Mouse (Mus musculus) forebrain, embryonic 15.5 days (tissue): Measurements from ENCODE around the gene Ppp1r15a. TPM values are rescaled to one million over a fixed set of nuclear protein-coding genes. Genes with fewer than 3 reads are reported as not detected.

Experiments used
- ATAC-seq: fragments of 200-750 bp; cut with Nextera tagmentation; replicated peaks from 2 replicates; pipeline ENCODE4 v1.8.0; 2017; ENCODE audit warnings: mild to moderate bottlenecking, moderate TSS enrichment, moderate library complexity
- H3K27ac ChIP-seq: fragments of 300-500 bp; sonication (generic); replicated peaks from 2 replicates; pipeline ENCODE4 v1.5.1; 2015; ENCODE audit warnings: mild to moderate bottlenecking, inconsistent platforms
- H3K27me3 ChIP-seq: fragments of 300-500 bp; sonication (generic); 2 replicates; pipeline ENCODE4 v1.6.1; 2015; ENCODE audit warnings: inconsistent platforms
- H3K36me3 ChIP-seq: fragments of 300-500 bp; sonication (generic); 2 replicates; pipeline ENCODE4 v1.6.1; 2015; ENCODE audit warnings: mild to moderate bottlenecking, inconsistent platforms
- H3K4me1 ChIP-seq: fragments of 300-500 bp; sonication (generic); 2 replicates; pipeline ENCODE4 v1.6.1; 2015; ENCODE audit warnings: inconsistent platforms
- H3K4me2 ChIP-seq: fragments of 300-500 bp; sonication (generic); replicated peaks from 2 replicates; pipeline ENCODE4 v1.6.1; 2015; ENCODE audit warnings: mild to moderate bottlenecking, inconsistent platforms
- H3K4me3 ChIP-seq: fragments of 300-500 bp; sonication (generic); 2 replicates; pipeline ENCODE4 v1.5.1; 2015; ENCODE audit warnings: mild to moderate bottlenecking, inconsistent platforms
- H3K9ac ChIP-seq: fragments of 300-500 bp; sonication (generic); replicated peaks from 2 replicates; pipeline ENCODE4 v1.6.1; 2015; ENCODE audit warnings: mild to moderate bottlenecking, inconsistent platforms
- H3K9me3 ChIP-seq: fragments of 300-500 bp; sonication (generic); 2 replicates; pipeline ENCODE4 v1.6.1; 2016; ENCODE audit warnings: inconsistent platforms
- WGBS: fragments of 180-500 bp; shearing (Covaris S2); methylation state at CpG from one replicate; pipeline ENCODE4 v1.1.7; 2015; ENCODE audit warnings: mixed read lengths; 5-methylcytosine and 5-hydroxymethylcytosine counted together
- polyA plus RNA-seq: library from polyadenylated mRNA; unstranded; fragments of >200 nt; fragmentation: Nextera tagmentation; extraction: Ambion mirVana; gene quantifications from 2 replicates; pipeline ENCODE4 v1.2.1, GENCODE M21; 2015

The Ppp1r15a gene
- polyA plus RNA-seq = 15.4 and 15.6 TPM in 2 replicates

GRCm38 (mm10) chr7:45525809-45526473 lies at the start of gene Ppp1r15a, which contains the start of gene Plekha4:
Gene Ppp1r15a (minus strand): TSS chr7:45526268.
Gene Plekha4 (plus strand): TSS chr7:45526330.
- peak; percentile 77 for ATAC-seq
- H3K27me3 ChIP-seq = no peaks in the 10 kb centered on the region
- peaks cover 31% of the 10 kb centered on the region for H3K4me1 ChIP-seq
- peak within 1 kb of the TSS; percentile 71 for H3K9ac ChIP-seq
- H3K36me3 ChIP-seq = no peaks in the 10 kb centered on the region
- under 1% methylated on average over 54 of the region's 54 CpGs for WGBS
- H3K27ac ChIP-seq = peak within 1 kb of the TSS; percentile 76
- H3K9me3 ChIP-seq = no peaks in the 10 kb centered on the region
- H3K4me2 ChIP-seq = peak within 1 kb of the TSS; percentile 76
- H3K4me3 ChIP-seq = peak within 1 kb of the TSS; percentile 65

DNA sequence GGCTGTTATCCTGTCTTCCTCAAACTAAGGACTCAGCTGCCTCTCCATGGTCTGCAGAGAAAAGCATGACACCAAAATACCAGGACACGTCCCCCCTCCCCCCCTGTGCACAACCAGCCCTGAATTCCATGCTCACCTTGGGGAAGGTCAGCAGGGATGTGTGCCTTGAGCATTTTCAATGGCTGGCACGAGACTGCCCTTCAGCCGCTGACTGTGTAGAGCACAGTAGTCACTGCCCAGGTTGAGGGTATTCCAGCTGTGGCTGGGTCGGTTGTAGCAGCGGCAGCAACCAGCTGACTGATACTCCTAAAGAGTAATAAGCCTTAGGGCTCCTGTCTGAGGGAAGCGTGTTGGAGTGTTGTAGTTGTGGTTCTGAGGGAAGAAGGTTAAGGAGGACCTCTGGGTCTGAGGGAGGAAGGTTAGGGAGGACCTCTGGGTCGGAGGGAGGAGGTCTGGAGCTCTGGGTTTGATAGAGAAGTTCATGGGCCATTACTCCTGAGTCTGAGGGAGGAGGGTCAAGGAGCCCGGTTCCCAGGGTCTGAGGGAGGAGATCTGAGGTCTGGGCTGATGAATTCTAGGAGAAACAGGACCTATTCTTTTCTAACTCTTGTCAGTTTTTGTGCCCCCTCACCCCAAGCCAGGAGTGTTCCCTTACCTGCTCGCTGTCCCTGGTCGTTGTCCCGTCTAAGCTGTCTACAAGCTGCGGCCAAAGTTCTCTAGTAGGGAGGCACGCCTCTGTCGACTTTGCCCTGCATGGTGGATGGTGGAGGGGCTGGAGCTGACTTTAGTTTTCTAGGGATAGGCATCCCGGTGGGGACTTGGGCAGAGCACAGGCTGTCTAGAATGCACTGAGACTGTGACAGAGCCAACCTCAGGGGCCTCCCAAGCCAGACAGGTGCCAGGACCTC lies 48.7 kb upstream of the Ppp1r15a start:
- H3K4me1 ChIP-seq = peaks cover 20% of the 10 kb centered on the region
- no peak for ATAC-seq
- no peak overlapping the region for H3K4me3 ChIP-seq
- no peak overlapping the region for H3K4me2 ChIP-seq
- H3K9me3 ChIP-seq = no peaks in the 10 kb centered on the region
- H3K27me3 ChIP-seq = no peaks in the 10 kb centered on the region
- H3K27ac ChIP-seq = no peak overlapping the region
- WGBS = 89% methylated on average over 15 of the region's 15 CpGs
- H3K9ac ChIP-seq = no peak overlapping the region
- H3K36me3 ChIP-seq = peaks cover 14% of the 10 kb centered on the region

DNA sequence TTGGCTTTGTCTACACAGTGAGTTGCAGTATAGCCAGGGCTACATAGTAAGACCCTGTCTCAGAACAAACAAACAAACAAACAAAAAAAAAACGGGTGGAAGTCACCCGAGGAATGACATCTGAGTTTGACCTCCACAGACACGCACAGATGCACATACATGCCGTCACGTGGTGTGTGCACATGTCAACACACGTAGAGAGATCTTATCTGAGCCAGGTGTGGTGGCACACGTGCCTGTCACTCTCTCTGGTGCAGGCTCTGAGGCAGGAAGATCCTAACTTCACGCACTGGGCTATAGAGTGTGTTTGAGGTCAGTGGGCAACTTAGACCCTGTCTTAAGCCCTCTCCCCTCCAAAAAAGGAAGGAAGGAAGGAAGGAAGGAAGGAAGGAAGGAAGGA lies 47.9 kb upstream of the Ppp1r15a start:
- Histone ChIP-seq H3K36me3 (peaks cover 14% of the 10 kb centered on the region), H3K4me1 (peaks cover 22% of the 10 kb centered on the region), H3K4me3 (no peak overlapping the region), H3K27me3 (no peaks in the 10 kb centered on the region), H3K9me3 (no peaks in the 10 kb centered on the region), H3K4me2 (no peak overlapping the region), H3K9ac (no peak overlapping the region), H3K27ac (no peak overlapping the region)
- WGBS = 80% methylated on average over 8 of the region's 8 CpGs
- no peak for ATAC-seq

GRCm38 (mm10) chr7:45571966-45572365 lies 45.9 kb upstream of the Ppp1r15a start:
- H3K4me2 ChIP-seq = no peak overlapping the region
- H3K4me1 ChIP-seq = peaks cover 32% of the 10 kb centered on the region
- no peak overlapping the region for H3K9ac ChIP-seq
- no peak overlapping the region for H3K27ac ChIP-seq
- no peaks in the 10 kb centered on the region for H3K9me3 ChIP-seq
- H3K36me3 ChIP-seq = peaks cover 8% of the 10 kb centered on the region; the same call in 1 of the 2 replicates
- no peak for ATAC-seq
- no peaks in the 10 kb centered on the region for H3K27me3 ChIP-seq
- WGBS = 63% methylated on average over 1 of the region's 1 CpGs
- H3K4me3 ChIP-seq = no peak overlapping the region

- peak; percentile 70 for ATAC-seq
- H3K4me2 ChIP-seq = peak within 1 kb of the TSS; percentile 82
- peak within 1 kb of the TSS; percentile 88 for H3K9ac ChIP-seq
- peaks cover 32% of the 10 kb centered on the region for H3K4me1 ChIP-seq
- peak within 1 kb of the TSS; percentile 78 for H3K4me3 ChIP-seq
- peak within 1 kb of the TSS; percentile 92 for H3K27ac ChIP-seq
- no peaks in the 10 kb centered on the region for H3K27me3 ChIP-seq
- no peaks in the 10 kb centered on the region for H3K36me3 ChIP-seq
- WGBS = under 1% methylated on average over 42 of the region's 42 CpGs
- no peaks in the 10 kb centered on the region for H3K9me3 ChIP-seq
These were observed 44.2 kb upstream of the Ppp1r15a start, which contains the start of gene Bcat2 for GRCm38 (mm10) chr7:45570103-45570741. Gene Bcat2 (plus strand): TSS chr7:45570153.

DNA sequence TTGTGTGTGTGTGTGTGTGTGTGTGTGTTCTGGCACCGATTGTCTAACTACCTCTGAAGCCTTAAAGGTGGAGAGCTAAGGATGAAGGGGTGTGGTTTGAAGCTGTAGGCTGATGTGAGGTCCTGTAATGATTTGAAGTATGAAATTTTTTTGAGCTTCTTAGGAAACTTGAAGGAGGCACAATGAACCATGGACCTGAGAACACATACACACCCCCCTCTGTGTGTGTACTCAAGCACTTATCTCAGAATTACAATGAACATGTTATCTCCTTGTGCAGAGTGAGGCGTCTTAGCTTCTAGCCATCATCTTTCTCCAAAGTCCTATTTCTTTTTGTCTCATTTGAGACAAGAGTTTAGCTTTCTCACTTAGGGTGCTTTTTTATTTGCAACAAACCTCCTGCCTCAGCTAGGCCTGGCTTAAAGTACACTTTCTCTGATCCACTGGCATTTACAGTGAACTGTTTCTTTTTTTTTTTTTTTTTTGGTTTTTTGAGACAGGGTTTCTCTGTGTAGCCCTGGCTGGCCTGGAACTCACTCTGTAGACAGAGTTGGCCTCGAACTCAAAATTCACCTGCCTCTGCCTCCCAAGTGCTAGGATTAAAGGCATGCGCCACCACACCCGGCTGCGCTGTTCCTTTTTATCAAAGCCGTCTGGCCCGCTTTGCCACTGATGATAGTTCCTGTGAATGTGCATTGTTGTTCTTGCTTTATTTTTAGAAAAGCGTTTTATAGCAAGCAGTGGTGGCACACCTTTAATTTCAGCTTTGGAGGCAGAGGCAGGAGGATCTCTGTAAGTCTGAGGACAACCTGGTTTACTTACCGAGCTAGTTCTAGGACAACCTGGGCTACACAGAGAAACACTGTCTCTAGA lies 42.8 kb upstream of the Ppp1r15a start:
- Histone ChIP-seq H3K4me2 (peak overlapping the region; percentile 76), H3K9ac (no peak overlapping the region; the same call in 1 of the 2 replicates), H3K27ac (peak overlapping the region; percentile 56), H3K36me3 (no peaks in the 10 kb centered on the region), H3K27me3 (no peaks in the 10 kb centered on the region), H3K4me3 (peak overlapping the region; percentile 48), H3K9me3 (no peaks in the 10 kb centered on the region), H3K4me1 (peaks cover 32% of the 10 kb centered on the region)
- 80% methylated on average over 10 of the region's 10 CpGs for WGBS
- no peak for ATAC-seq

DNA sequence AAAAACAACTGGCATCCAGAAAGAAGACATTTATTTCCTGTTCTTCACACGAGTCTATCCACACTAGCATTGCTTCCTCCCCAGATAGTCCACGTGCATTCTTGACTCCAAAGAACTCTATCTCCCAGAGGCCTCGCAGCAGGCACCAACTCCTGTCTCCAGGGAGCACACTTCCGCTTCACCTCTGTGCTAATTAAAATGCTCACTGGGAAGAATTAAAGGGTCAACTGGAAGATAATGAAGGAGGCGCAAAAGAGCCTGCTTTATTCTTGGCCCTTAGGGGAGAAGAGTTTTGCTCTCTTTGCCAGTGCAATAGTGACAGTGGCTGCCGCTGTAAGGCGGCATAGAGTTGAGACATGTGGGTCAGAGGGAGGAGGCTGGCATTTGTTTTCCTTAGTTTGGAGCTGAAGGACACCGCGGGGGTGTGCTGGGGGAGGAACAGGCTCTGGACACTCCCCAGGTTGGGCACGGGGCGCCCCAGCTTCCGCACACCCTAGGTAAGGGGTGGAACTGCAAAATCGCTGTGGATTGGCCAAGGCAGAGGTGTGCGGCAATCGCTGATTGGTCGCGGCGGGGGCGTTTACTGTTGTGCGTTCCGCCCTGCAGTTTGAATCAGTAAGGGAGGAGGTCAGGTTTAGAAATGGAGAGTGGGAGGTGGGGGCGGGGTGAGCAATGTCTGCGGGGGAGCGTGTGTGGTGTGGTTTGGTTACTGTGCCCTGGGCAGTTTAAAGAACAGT lies 41.9 kb upstream of the Ppp1r15a start:
- ATAC-seq = peak; percentile 95
- Histone ChIP-seq H3K9ac (peak overlapping the region; percentile 42), H3K27me3 (no peaks in the 10 kb centered on the region), H3K4me3 (peak overlapping the region; percentile 48), H3K27ac (peak overlapping the region; percentile 56), H3K4me2 (peak overlapping the region; percentile 76), H3K9me3 (no peaks in the 10 kb centered on the region), H3K36me3 (no peaks in the 10 kb centered on the region), H3K4me1 (peaks cover 32% of the 10 kb centered on the region)
- WGBS = under 1% methylated on average over 24 of the region's 24 CpGs

DNA sequence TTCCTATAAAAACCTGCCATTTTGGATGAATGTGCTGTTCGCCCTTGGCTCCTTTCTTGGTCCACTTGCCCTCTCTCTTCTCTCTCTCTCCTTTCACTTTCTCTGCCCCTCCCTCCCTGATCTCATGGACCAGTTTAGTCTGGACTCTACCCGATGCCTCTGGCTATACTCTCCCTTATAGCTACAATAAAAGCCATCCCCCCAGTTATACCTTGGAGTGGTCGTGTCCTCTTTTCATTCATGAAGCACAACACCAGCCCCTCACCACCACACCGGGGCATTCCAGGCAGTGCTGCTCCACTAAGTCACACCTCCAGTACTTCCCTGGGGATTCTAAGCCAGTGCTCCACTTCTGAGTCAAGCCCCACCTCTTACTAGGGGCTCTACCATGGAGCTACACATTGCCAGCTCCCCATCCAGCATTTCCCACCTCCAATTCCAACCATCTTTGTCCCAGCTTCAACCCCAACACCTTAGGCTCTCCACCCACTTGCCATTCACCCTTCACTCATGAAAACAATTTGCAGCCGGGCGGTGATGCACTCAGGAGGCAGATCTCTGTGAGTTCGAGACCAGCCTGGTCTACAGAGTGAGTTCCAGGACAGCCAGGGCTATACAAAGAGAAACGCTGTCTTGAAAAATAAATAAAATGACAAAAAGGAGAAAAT lies 41.2 kb upstream of the Ppp1r15a start:
- Histone ChIP-seq H3K27me3 (no peaks in the 10 kb centered on the region), H3K9me3 (no peaks in the 10 kb centered on the region), H3K4me2 (peak overlapping the region; percentile 76), H3K27ac (peak overlapping the region; percentile 56; the same call in 1 of the 2 replicates), H3K36me3 (no peaks in the 10 kb centered on the region), H3K4me3 (peak overlapping the region; percentile 48; the same call in 1 of the 2 replicates), H3K9ac (no peak overlapping the region), H3K4me1 (peaks cover 32% of the 10 kb centered on the region)
- WGBS = 67% methylated on average over 8 of the region's 8 CpGs
- no peak for ATAC-seq

DNA sequence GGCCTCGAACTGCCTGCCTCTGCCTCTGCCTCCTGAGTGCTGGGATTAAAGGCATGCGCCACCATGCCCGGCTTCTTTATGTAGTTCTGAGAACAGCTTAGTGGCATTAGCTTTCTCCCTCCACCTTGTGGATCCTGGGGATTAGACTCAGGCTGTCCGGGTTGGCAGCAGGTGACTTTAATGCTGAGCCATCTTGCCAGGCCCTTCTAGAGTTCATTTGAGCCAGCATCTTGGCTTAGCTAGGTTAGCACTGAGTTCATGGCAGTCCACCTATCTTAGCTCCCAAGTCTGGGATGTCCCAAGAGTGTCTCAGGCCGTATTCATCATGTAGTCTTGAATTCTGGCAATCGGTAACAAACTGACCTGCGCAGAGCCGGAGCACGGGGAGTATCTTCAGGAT lies 39.4 kb upstream of the Ppp1r15a start:
- no peak for ATAC-seq
- H3K27ac ChIP-seq = no peak overlapping the region
- peaks cover 16% of the 10 kb centered on the region for H3K4me1 ChIP-seq
- H3K4me2 ChIP-seq = no peak overlapping the region
- WGBS = 85% methylated on average over 9 of the region's 9 CpGs
- H3K27me3 ChIP-seq = no peaks in the 10 kb centered on the region; the same call in 1 of the 2 replicates
- no peak overlapping the region for H3K4me3 ChIP-seq
- no peak overlapping the region for H3K9ac ChIP-seq
- no peaks in the 10 kb centered on the region for H3K36me3 ChIP-seq
- no peaks in the 10 kb centered on the region for H3K9me3 ChIP-seq

DNA sequence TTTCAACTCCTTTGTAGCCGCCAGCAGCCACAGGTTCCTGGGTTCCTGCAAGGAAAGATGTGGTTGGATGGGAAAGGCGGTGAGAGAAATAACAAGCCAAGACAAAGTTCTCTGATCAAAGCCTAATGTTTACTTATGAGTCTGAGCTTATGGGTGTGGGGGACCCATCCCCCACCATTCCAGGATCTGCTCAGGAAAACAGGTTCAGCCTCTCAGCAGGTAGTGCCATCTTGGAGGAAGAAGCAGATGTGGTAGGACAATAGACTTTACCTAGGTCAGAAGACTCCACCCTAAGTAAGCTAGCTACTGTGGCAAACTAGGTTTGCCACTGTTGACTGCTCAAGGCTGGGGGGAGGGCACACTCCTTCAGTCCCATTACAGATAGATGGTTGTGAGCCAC lies 38.7 kb upstream of the Ppp1r15a start:
- Histone ChIP-seq H3K27ac (no peak overlapping the region), H3K4me3 (no peak overlapping the region)

More for the DNA sequence above, 38.7 kb upstream of the Ppp1r15a start:
- no peaks in the 10 kb centered on the region for H3K9me3 ChIP-seq
- WGBS = 85% methylated on average over 2 of the region's 2 CpGs
- H3K27me3 ChIP-seq = no peaks in the 10 kb centered on the region; the same call in 1 of the 2 replicates
- H3K4me2 ChIP-seq = no peak overlapping the region
- no peak overlapping the region for H3K9ac ChIP-seq
- peaks cover 12% of the 10 kb centered on the region for H3K4me1 ChIP-seq
- ATAC-seq = no peak
- no peaks in the 10 kb centered on the region for H3K36me3 ChIP-seq
